Mouse (Mus musculus) lung, embryonic 14.5 days (tissue): ENCODE data around the gene Nt5c2. TPM values are rescaled to one million over a fixed set of nuclear protein-coding genes. Genes with fewer than 3 reads are reported as not detected.

Source experiments
- ATAC-seq: fragments of 200-750 bp; cut with Nextera tagmentation; 2 replicates; pipeline ENCODE4 v1.8.0; 2017; ENCODE audit warnings: mild to moderate bottlenecking, moderate TSS enrichment, moderate library complexity; ENCODE audit not compliant: insufficient read depth
- DNase-seq: peaks from one replicate; pipeline ENCODE4 v3.0.0-alpha.2; 2015
- H3K27ac ChIP-seq: fragments of 300-500 bp; sonication (generic); 2 replicates; pipeline ENCODE4 v1.5.1; 2014; ENCODE audit warnings: low read depth, mild to moderate bottlenecking, moderate library complexity
- H3K27me3 ChIP-seq: fragments of 300-500 bp; sonication (generic); 2 replicates; pipeline ENCODE4 v1.6.1; 2014; ENCODE audit warnings: low read length, control low read depth; ENCODE audit not compliant: insufficient read depth
- H3K36me3 ChIP-seq: fragments of 300-500 bp; sonication (generic); 2 replicates; pipeline ENCODE4 v1.6.1; 2014; ENCODE audit warnings: control low read depth; ENCODE audit not compliant: insufficient read depth
- H3K4me1 ChIP-seq: fragments of 300-500 bp; sonication (generic); 2 replicates; pipeline ENCODE4 v1.6.1; 2014; ENCODE audit warnings: antibody characterized with exemption, control low read depth; ENCODE audit not compliant: insufficient read depth
- H3K4me2 ChIP-seq: fragments of 300-500 bp; sonication (generic); 2 replicates; pipeline ENCODE4 v1.6.1; 2014; ENCODE audit warnings: mild to moderate bottlenecking
- H3K4me3 ChIP-seq: fragments of 300-500 bp; sonication (generic); 2 replicates; pipeline ENCODE4 v1.5.1; 2014; ENCODE audit warnings: low read depth, low read length
- H3K9ac ChIP-seq: fragments of 300-500 bp; sonication (generic); 2 replicates; pipeline ENCODE4 v1.6.1; 2014
- H3K9me3 ChIP-seq: fragments of 300-500 bp; sonication (generic); 2 replicates; pipeline ENCODE4 v1.6.1; 2016; ENCODE audit warnings: low read depth, low read length, control low read depth
- CTCF ChIP-seq: IDR thresholded peaks from 2 replicates; pipeline ENCODE4 v1.5.1; 2016; ENCODE audit warnings: antibody characterized with exemption, low read depth
- WGBS: fragments of 180-500 bp; shearing (Covaris S2); extraction: QIAGEN DNeasy Blood & Tissue Kit; methylation state at CpG from one replicate; pipeline ENCODE4 v1.1.7; 2014; 5-methylcytosine and 5-hydroxymethylcytosine counted together
- polyA plus RNA-seq: library from polyadenylated mRNA; unstranded; fragments of >200 nt; fragmentation: Nextera tagmentation; extraction: Ambion mirVana; gene quantifications from 2 replicates; pipeline ENCODE4 v1.2.1, GENCODE M21; 2014

Nt5c2 gene
- polyA plus RNA-seq, 1 experiment from 2014 or later = 81.2 TPM

GRCm38 (mm10) chr19:46878346-46878745 lies 136.6 kb downstream of the Nt5c2 start:
- peak; percentile 65 for DNase-seq
- no peaks in the 10 kb centered on the region for H3K27me3 ChIP-seq
- peaks cover 14% of the 10 kb centered on the region; the same call in 1 of the 2 replicates for H3K36me3 ChIP-seq
- no peak overlapping the region for H3K4me3 ChIP-seq
- H3K9me3 ChIP-seq = no peaks in the 10 kb centered on the region
- 34% methylated on average over 13 of the region's 13 CpGs for WGBS
- H3K27ac ChIP-seq = no peak overlapping the region
- H3K4me1 ChIP-seq = no peaks in the 10 kb centered on the region
- peak; percentile 46 for TF ChIP-seq CTCF
- no peak for ATAC-seq
- H3K4me2 ChIP-seq = no peak overlapping the region
- H3K9ac ChIP-seq = no peak overlapping the region

DNA sequence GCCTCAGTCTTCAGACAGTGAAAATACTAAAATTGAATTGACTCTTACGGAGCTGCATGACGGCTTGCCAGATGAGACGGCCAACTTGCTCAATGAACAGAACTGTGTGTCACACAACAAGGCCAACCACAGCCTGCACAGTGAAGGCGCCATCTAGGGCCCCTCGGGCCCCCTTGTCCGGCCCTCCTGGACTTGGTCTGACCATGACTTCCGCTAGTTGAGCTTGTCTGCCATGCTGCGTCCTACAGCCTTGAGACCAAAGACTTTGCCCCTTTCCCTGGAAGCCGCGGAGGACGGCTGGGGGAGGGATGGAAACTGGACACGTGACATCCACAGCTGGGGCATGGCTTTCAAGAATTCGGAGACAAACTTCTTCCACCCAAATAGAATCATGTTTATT lies 137.1 kb downstream of the Nt5c2 start:
- ATAC-seq = no peak
- Histone ChIP-seq H3K27ac (no peak overlapping the region), H3K27me3 (no peaks in the 10 kb centered on the region), H3K9me3 (no peaks in the 10 kb centered on the region), H3K9ac (no peak overlapping the region), H3K4me3 (no peak overlapping the region), H3K36me3 (peaks cover 10% of the 10 kb centered on the region; the same call in 1 of the 2 replicates), H3K4me2 (no peak overlapping the region), H3K4me1 (no peaks in the 10 kb centered on the region)
- no peak for TF ChIP-seq CTCF
- DNase-seq = no peak
- WGBS = 80% methylated on average over 13 of the region's 13 CpGs

DNA sequence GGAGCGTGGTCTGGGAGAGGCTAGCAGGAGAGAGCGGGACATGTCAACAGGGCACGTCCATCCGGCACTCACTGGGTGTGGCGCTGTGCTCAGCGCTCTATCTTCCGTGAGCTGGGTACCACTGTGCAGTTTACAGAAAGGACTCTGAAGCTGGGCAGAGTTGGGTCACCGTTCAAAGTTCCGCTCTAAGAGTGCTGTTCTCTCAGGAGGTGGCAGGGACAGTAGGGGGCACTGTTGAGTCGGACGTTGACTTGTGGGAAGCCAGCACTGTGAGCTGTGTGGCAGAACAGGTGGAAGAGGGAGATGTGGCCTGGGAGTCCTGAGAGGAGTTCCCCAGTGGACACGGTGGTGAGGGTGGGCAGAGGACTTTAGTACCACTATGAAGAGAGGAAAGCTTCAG lies 139.2 kb downstream of the Nt5c2 start:
- Histone ChIP-seq H3K36me3 (no peaks in the 10 kb centered on the region), H3K27ac (no peak overlapping the region), H3K9me3 (no peaks in the 10 kb centered on the region), H3K4me3 (no peak overlapping the region), H3K4me2 (no peak overlapping the region), H3K4me1 (no peaks in the 10 kb centered on the region), H3K9ac (no peak overlapping the region), H3K27me3 (no peaks in the 10 kb centered on the region)
- peak; percentile 91 for TF ChIP-seq CTCF
- DNase-seq (peak; percentile 90), ATAC-seq (0 out of 2 replicates have a peak, but pooled peaks have one; percentile 21)
- 37% methylated on average over 12 of the region's 12 CpGs for WGBS

DNA sequence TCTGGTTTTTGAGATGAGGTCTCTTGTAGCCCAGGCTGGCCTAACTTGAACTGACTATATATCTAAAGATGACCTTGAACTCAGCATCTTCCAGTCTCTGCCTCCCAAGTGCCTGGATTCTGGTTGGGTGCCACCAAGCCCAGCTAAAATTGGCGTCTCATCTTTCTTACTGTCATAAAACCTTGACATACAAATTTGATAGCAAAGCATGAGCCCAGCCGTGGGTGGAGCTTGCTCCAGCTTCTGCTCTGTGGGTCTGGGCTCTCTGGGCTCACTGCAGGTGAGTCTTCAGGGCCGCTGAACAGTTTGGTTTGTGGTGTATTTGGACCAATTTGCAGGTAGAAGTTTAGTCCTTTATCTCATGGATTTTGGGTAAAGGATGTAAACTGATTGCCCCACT lies 141.0 kb downstream of the Nt5c2 start:
- H3K36me3 ChIP-seq = no peaks in the 10 kb centered on the region
- H3K9me3 ChIP-seq = no peaks in the 10 kb centered on the region
- ATAC-seq (no peak), DNase-seq (no peak)
- H3K4me2 ChIP-seq = no peak overlapping the region
- WGBS = 78% methylated on average over 3 of the region's 3 CpGs
- TF ChIP-seq CTCF = no peak
- no peaks in the 10 kb centered on the region for H3K4me1 ChIP-seq
- H3K27me3 ChIP-seq = no peaks in the 10 kb centered on the region
- H3K27ac ChIP-seq = no peak overlapping the region
- H3K4me3 ChIP-seq = no peak overlapping the region
- no peak overlapping the region for H3K9ac ChIP-seq

DNA sequence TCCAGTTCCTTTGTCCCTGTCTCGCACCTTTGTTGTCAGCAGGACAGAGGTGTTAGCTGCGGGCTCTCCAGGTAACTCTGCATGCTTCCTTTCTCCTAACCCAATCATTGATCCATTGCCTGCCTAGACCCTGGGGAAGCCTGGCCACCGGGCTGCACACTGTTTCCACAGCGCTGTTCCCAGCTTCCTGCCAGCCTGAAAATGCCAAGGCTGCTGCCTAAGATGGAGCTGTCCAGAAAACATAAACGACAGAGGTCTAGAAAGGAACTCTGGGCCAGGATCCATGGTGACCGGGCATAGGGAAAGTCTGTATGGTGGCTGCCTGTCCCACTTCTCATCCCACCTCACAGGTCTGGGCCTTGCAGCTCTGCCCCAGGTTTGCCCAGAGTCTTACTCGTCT lies 143.3 kb downstream of the Nt5c2 start:
- Histone ChIP-seq H3K36me3 (no peaks in the 10 kb centered on the region), H3K27me3 (no peaks in the 10 kb centered on the region), H3K9me3 (no peaks in the 10 kb centered on the region), H3K9ac (no peak overlapping the region), H3K27ac (no peak overlapping the region), H3K4me3 (no peak overlapping the region), H3K4me2 (no peak overlapping the region), H3K4me1 (no peaks in the 10 kb centered on the region)
- DNase-seq = no peak
- 56% methylated on average over 7 of the region's 7 CpGs for WGBS
- no peak for TF ChIP-seq CTCF
- no peak for ATAC-seq

GRCm38 (mm10) chr19:46871096-46871495 lies 143.9 kb downstream of the Nt5c2 start:
- 98% methylated on average over 4 of the region's 4 CpGs for WGBS
- Histone ChIP-seq H3K4me3 (no peak overlapping the region), H3K9me3 (no peaks in the 10 kb centered on the region), H3K27me3 (no peaks in the 10 kb centered on the region), H3K27ac (no peak overlapping the region), H3K36me3 (no peaks in the 10 kb centered on the region), H3K4me2 (no peak overlapping the region), H3K9ac (no peak overlapping the region), H3K4me1 (no peaks in the 10 kb centered on the region)
- ATAC-seq (no peak), DNase-seq (no peak)
- TF ChIP-seq CTCF = no peak

- Histone ChIP-seq H3K27me3 (no peaks in the 10 kb centered on the region), H3K27ac (no peak overlapping the region), H3K9me3 (no peaks in the 10 kb centered on the region), H3K9ac (no peak overlapping the region), H3K4me2 (no peak overlapping the region), H3K4me3 (no peak overlapping the region), H3K36me3 (no peaks in the 10 kb centered on the region), H3K4me1 (no peaks in the 10 kb centered on the region)
- TF ChIP-seq CTCF = peak; percentile 92
- WGBS = 4% methylated on average over 6 of the region's 6 CpGs
- DNase-seq (peak; percentile 90), ATAC-seq (peak; percentile 69)
These were observed 145.4 kb downstream of the Nt5c2 start for GRCm38 (mm10) chr19:46869526-46869925.

- 41% methylated on average over 11 of the region's 11 CpGs for WGBS
- Histone ChIP-seq H3K36me3 (no peaks in the 10 kb centered on the region), H3K4me3 (no peak overlapping the region), H3K4me2 (no peak overlapping the region), H3K4me1 (no peaks in the 10 kb centered on the region), H3K27ac (no peak overlapping the region), H3K27me3 (no peaks in the 10 kb centered on the region), H3K9me3 (no peaks in the 10 kb centered on the region), H3K9ac (no peak overlapping the region)
- ATAC-seq (peak; percentile 50; the same call in 1 of the 2 replicates), DNase-seq (peak; percentile 48)
- no peak for TF ChIP-seq CTCF
These were observed 145.9 kb downstream of the Nt5c2 start for GRCm38 (mm10) chr19:46869049-46869448.
